Mouse (Mus musculus): Measurements from ENCODE around the gene Relch. TPM values are rescaled to one million over a fixed set of nuclear protein-coding genes. Genes with fewer than 3 reads are reported as not detected.

Gene Relch
- 32.0 and 40.4 TPM in 2 replicates for polyA plus RNA-seq (2014; fragmentation: Nextera tagmentation; extraction: Ambion mirVana)

DNA sequence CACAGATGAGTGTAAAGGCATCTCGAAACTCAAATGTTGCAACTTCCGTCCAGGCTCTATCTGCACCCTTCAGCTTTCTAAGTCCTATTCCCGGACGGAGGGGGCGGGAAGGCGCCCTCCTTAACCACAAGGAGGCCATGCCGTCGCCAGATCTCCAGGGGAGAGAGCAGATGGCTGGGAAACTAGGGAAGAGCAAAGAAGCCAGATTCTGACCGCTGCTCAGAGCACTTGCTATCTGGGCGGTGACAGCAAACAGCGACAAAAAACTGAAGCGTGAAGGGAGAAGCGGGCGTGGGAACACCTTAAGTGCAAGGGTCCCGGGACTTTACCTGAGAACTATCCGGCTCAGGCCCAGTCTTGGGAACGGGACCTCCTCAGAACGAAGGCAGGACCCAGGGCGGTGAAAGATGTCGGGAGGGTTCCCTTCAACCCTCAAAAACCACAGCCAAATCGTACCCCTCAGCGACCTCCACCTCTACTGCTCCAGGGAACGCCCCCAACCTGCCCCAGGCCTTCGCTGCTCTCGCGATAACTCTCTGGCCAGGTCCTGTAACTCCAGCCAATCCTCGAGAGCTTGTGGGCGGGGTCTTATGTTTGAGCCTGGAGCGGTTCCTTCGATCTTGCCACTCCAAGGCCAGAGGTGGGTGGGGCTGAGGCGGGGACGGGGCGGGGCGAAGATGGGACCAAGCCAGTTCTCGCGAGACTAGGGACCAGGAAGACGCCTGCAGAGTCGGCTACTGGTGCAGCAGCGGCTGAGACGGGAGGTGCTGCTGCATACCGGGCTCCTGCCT is at the start of gene Relch, which contains the start of gene Pign:
TSS of gene Relch (plus strand) at position 691 of the 791 bp plus-strand sequence.
TSS of gene Pign (minus strand) at position 507 of the 791 bp plus-strand sequence.
- H3K36me3 ChIP-seq (ENCODE audit: control insufficient read depth, insufficient read depth, low read length) = 0 out of 2 replicates have a peak, but pooled peaks cover 3% of the 10 kb centered on the region
- H3K9ac ChIP-seq (ENCODE audit: low read length) = peak within 1 kb of the TSS; percentile 90
- peak within 1 kb of the TSS; percentile 69 for H3K27ac ChIP-seq (ENCODE audit: low read depth, low read length)
- H3K9me3 ChIP-seq (replicated peaks; ENCODE audit: control insufficient read depth, low read length) = no peaks in the 10 kb centered on the region
- peak within 1 kb of the TSS; percentile 86 for H3K4me2 ChIP-seq (ENCODE audit: low read length)
- no peaks in the 10 kb centered on the region for H3K27me3 ChIP-seq (replicated peaks; ENCODE audit: control insufficient read depth, insufficient read depth, low read length)
- peak; percentile 100 for DNase-seq (ENCODE audit: low spot score)
- ATAC-seq = peak; percentile 98
- H3K4me1 ChIP-seq (ENCODE audit: control insufficient read depth, insufficient read depth, low read length) = peaks cover 5% of the 10 kb centered on the region
- H3K4me3 ChIP-seq (ENCODE audit: low read depth, low read length) = peak within 1 kb of the TSS; percentile 94
- under 1% methylated on average over 41 of the region's 41 CpGs for WGBS

DNA sequence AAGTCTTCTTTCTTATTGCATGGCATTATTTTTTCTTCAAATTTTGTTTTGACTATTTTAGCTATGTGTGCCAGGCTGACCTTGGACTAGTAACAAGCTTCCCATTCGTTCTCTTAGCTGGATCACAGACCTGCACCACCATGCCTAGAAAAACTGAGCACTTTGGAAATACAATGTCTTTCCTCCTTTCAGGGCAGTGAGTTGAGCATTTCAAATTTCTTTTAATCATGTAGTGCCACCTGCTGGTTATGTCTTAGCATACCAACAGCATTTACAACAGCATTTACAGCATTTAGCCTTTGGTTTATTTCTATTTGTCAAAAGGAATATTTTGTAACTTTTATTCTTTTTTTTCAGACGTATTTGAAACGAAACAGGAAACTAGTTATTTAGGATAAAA is 33.2 kb upstream of the Relch start:
- H3K4me2 ChIP-seq (ENCODE audit: low read length) = no peak overlapping the region
- H3K27me3 ChIP-seq (replicated peaks; ENCODE audit: control insufficient read depth, insufficient read depth, low read length) = no peaks in the 10 kb centered on the region
- ATAC-seq (peak; percentile 73), DNase-seq (ENCODE audit: low spot score) (peak; percentile 84)
- no peaks in the 10 kb centered on the region for H3K36me3 ChIP-seq (ENCODE audit: control insufficient read depth, insufficient read depth, low read length)
- H3K9me3 ChIP-seq (replicated peaks; ENCODE audit: control insufficient read depth, low read length) = no peaks in the 10 kb centered on the region
- no peak overlapping the region for H3K9ac ChIP-seq (ENCODE audit: low read length)
- no peak overlapping the region for H3K4me3 ChIP-seq (ENCODE audit: low read depth, low read length)
- no peaks in the 10 kb centered on the region for H3K4me1 ChIP-seq (ENCODE audit: control insufficient read depth, insufficient read depth, low read length)
- H3K27ac ChIP-seq (ENCODE audit: low read depth, low read length) = no peak overlapping the region
- WGBS = 29% methylated on average over 3 of the region's 3 CpGs

DNA sequence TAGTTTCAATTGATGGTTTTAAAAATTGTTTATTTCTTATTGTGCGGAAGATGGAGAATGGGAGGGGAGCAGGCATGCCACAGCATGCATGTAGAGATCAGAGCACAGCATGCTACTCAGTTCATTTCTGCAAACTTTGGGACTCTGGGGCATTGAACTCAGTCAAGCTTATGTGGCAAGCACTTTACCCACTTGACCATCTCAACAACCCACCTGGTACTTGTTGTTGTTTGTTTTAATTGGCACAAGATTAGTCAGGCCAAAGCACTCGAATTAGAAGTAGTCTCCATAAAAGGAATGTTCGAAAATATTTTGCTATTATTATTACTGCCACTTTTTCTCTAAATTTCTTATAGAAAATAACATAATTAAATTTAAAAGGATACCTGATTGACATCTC is 19.6 kb upstream of the Relch start:
- ATAC-seq (no peak), DNase-seq (ENCODE audit: low spot score) (no peak)
- Histone ChIP-seq H3K27ac (ENCODE audit: low read depth, low read length) (no peak overlapping the region), H3K9me3 (replicated peaks; ENCODE audit: control insufficient read depth, low read length) (no peaks in the 10 kb centered on the region), H3K36me3 (ENCODE audit: control insufficient read depth, insufficient read depth, low read length) (peaks cover 13% of the 10 kb centered on the region; the same call in 1 of the 2 replicates), H3K4me2 (ENCODE audit: low read length) (no peak overlapping the region), H3K4me3 (ENCODE audit: low read depth, low read length) (no peak overlapping the region), H3K4me1 (ENCODE audit: control insufficient read depth, insufficient read depth, low read length) (no peaks in the 10 kb centered on the region), H3K27me3 (replicated peaks; ENCODE audit: control insufficient read depth, insufficient read depth, low read length) (no peaks in the 10 kb centered on the region), H3K9ac (ENCODE audit: low read length) (no peak overlapping the region)
- WGBS = 89% methylated on average over 3 of the region's 3 CpGs

DNA sequence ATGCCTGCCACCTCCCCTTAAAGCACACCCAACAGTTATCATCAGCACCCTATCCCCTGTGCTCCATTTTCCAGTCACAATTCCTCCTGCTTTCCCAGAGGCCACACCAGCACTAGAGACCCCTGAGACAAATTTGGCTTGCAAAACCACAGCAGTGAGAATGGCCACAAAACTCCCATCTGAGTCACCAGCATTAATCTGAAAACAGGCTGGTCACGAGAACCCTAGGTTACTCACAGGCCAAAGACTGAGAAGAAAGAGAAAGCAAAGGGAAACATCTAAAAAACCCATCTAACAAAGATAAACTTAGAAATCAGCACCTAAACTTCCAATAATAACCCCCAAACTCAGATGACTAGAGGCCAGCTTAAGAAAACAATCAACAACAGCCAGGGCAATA is 13.0 kb upstream of the Relch start:
- WGBS = 79% methylated on average over 1 of the region's 1 CpGs
- H3K9me3 ChIP-seq (replicated peaks; ENCODE audit: control insufficient read depth, low read length) = no peaks in the 10 kb centered on the region
- no peak for ATAC-seq
- no peaks in the 10 kb centered on the region for H3K27me3 ChIP-seq (replicated peaks; ENCODE audit: control insufficient read depth, insufficient read depth, low read length)
- H3K9ac ChIP-seq (ENCODE audit: low read length) = no peak overlapping the region
- no peak overlapping the region for H3K4me2 ChIP-seq (ENCODE audit: low read length)
- H3K27ac ChIP-seq (ENCODE audit: low read depth, low read length) = no peak overlapping the region
- DNase-seq (ENCODE audit: low spot score) = no peak
- 0 out of 2 replicates have a peak, but pooled peaks cover 5% of the 10 kb centered on the region for H3K36me3 ChIP-seq (ENCODE audit: control insufficient read depth, insufficient read depth, low read length)
- H3K4me3 ChIP-seq (ENCODE audit: low read depth, low read length) = no peak overlapping the region
- H3K4me1 ChIP-seq (ENCODE audit: control insufficient read depth, insufficient read depth, low read length) = no peaks in the 10 kb centered on the region

DNA sequence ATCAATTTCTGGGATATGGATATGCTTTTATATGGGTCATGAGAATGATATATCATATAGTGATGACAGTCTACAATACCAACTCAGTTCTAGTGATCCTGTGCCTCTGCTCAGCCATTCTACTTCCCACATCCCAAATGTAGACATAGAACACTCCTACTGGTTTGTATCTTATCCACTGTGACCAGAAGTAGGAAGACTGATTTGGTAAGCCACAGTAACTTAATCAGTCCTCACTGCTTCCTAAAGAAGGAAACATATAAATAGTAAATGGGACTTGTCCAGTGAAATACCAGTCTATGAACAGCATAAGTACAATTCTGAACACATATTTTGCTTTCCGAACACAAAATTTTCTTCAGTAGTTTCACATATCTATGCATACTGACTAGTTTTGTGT is 9.7 kb upstream of the Relch start:
- no peak for DNase-seq (ENCODE audit: low spot score)
- H3K36me3 ChIP-seq (ENCODE audit: control insufficient read depth, insufficient read depth, low read length) = no peaks in the 10 kb centered on the region
- no peak for ATAC-seq
- H3K9ac ChIP-seq (ENCODE audit: low read length) = no peak overlapping the region
- H3K27me3 ChIP-seq (replicated peaks; ENCODE audit: control insufficient read depth, insufficient read depth, low read length) = no peaks in the 10 kb centered on the region
- H3K9me3 ChIP-seq (replicated peaks; ENCODE audit: control insufficient read depth, low read length) = no peaks in the 10 kb centered on the region
- no peak overlapping the region for H3K4me3 ChIP-seq (ENCODE audit: low read depth, low read length)
- H3K4me2 ChIP-seq (ENCODE audit: low read length) = no peak overlapping the region
- H3K27ac ChIP-seq (ENCODE audit: low read depth, low read length) = no peak overlapping the region
- 94% methylated on average over 1 of the region's 1 CpGs for WGBS
- no peaks in the 10 kb centered on the region for H3K4me1 ChIP-seq (ENCODE audit: control insufficient read depth, insufficient read depth, low read length)

DNA sequence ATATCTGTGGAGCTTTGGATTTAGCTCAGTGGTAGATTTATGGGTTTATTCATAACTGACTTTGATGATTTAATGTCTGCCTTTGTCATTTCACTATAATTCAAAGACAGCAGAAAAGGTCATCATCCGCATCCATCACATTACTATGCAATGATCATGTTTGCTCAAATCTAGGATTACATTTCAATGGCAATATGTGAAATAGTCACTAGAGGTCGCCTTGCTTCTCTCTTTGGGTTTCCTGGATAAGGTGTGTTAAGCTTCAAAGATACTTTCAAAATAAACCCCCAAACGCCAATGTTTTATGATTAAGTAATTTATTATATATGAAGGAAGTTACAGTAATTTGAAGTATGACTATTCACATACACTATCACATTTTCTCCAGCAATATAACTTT is 3.6 kb upstream of the Relch start:
- Histone ChIP-seq H3K9ac (ENCODE audit: low read length) (no peak overlapping the region), H3K4me1 (ENCODE audit: control insufficient read depth, insufficient read depth, low read length) (no peaks in the 10 kb centered on the region; the same call in 1 of the 2 replicates), H3K4me3 (ENCODE audit: low read depth, low read length) (no peak overlapping the region), H3K4me2 (ENCODE audit: low read length) (no peak overlapping the region), H3K9me3 (replicated peaks; ENCODE audit: control insufficient read depth, low read length) (no peaks in the 10 kb centered on the region), H3K36me3 (ENCODE audit: control insufficient read depth, insufficient read depth, low read length) (no peaks in the 10 kb centered on the region), H3K27me3 (replicated peaks; ENCODE audit: control insufficient read depth, insufficient read depth, low read length) (no peaks in the 10 kb centered on the region), H3K27ac (ENCODE audit: low read depth, low read length) (no peak overlapping the region)
- 19% methylated on average over 3 of the region's 3 CpGs for WGBS
- ATAC-seq = no peak
- peak; percentile 75 for DNase-seq (ENCODE audit: low spot score)

DNA sequence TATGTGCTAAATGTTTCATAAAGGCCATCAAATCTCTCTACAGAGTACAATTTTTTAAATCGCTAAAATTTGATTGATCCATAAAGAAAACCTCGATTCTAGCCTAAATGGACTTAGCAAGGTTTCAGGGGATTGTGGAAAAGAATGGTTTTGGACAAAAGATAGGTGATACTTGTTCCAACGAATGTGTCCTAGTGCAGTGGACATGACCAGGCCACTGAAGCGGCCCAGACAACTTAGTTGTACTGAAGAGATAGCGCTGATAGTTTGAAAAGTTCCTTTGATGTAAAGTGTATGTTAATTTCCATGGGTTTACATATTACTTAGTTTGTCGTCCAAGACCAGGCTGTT is 866 bp upstream of the Relch start:
- DNase-seq (ENCODE audit: low spot score) = no peak
- WGBS = 12% methylated on average over 6 of the region's 6 CpGs
- Histone ChIP-seq H3K36me3 (ENCODE audit: control insufficient read depth, insufficient read depth, low read length) (0 out of 2 replicates have a peak, but pooled peaks cover 3% of the 10 kb centered on the region), H3K9ac (ENCODE audit: low read length) (peak overlapping the region; percentile 76), H3K27me3 (replicated peaks; ENCODE audit: control insufficient read depth, insufficient read depth, low read length) (no peaks in the 10 kb centered on the region), H3K4me1 (ENCODE audit: control insufficient read depth, insufficient read depth, low read length) (peaks cover 5% of the 10 kb centered on the region), H3K9me3 (replicated peaks; ENCODE audit: control insufficient read depth, low read length) (no peaks in the 10 kb centered on the region), H3K27ac (ENCODE audit: low read depth, low read length) (no peak overlapping the region), H3K4me2 (ENCODE audit: low read length) (peak overlapping the region; percentile 60), H3K4me3 (ENCODE audit: low read depth, low read length) (peak overlapping the region; percentile 94)
- no peak for ATAC-seq

DNA sequence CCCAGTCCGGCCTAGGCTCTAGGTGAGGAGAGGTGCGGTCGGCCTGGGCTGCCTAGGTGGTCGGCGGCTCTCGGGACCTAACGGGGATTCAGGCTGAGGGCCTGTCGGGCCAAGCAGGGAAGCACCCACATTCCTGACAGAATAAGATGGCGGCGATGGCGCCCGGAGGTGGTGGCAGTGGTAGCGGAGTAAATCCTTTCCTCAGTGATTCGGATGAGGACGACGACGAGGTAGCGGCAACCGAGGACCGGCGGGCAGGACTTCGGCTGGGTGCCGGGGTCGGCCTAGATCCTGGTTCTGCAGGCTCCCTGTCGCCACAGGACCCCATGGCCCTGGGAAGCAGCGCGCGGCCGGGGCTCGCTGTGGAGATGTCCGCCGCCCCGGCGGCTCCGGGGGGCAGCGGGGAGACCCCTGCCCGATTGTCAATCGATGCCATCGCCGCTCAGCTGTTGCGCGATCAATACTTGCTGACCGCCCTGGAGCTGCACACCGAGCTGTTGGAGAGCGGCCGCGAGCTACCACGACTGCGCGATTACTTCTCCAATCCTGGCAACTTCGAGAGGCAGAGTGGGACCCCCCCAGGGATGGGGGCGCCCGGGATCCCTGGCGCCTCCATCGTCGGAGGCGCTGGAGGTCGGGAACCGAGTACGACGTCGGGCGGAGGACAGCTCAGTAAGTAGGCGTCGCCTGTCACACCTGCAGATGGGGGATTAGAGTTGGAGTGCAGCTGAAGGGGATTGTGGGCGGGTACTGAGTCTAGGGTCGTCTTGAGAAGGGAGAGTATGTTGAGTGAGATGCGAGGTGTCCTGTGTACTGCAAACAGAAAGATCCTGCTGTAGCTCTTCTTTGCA is 526 bp downstream of the Relch start:
- peak overlapping the region; percentile 94 for H3K4me3 ChIP-seq (ENCODE audit: low read depth, low read length)
- WGBS = under 1% methylated on average over 68 of the region's 68 CpGs
- H3K4me2 ChIP-seq (ENCODE audit: low read length) = peak overlapping the region; percentile 86
- 0 out of 2 replicates have a peak, but pooled peaks cover 3% of the 10 kb centered on the region for H3K36me3 ChIP-seq (ENCODE audit: control insufficient read depth, insufficient read depth, low read length)
- no peaks in the 10 kb centered on the region for H3K27me3 ChIP-seq (replicated peaks; ENCODE audit: control insufficient read depth, insufficient read depth, low read length)
- H3K9me3 ChIP-seq (replicated peaks; ENCODE audit: control insufficient read depth, low read length) = no peaks in the 10 kb centered on the region
- H3K4me1 ChIP-seq (ENCODE audit: control insufficient read depth, insufficient read depth, low read length) = peaks cover 5% of the 10 kb centered on the region
- peak overlapping the region; percentile 21 for H3K27ac ChIP-seq (ENCODE audit: low read depth, low read length)
- DNase-seq (ENCODE audit: low spot score) = peak; percentile 32
- ATAC-seq = 0 out of 2 replicates have a peak, but pooled peaks have one; percentile 0
- peak overlapping the region; percentile 90 for H3K9ac ChIP-seq (ENCODE audit: low read length)

All from forebrain, embryonic 14.5 days (tissue).